Mouse (Mus musculus) liver, adult 2 months (tissue): Measurements from ENCODE around the gene Tsku.

Source experiments
- CTCF ChIP-seq: fragments of 200-500 bp; IDR thresholded peaks from 2 replicates; pipeline ENCODE4 v1.5.1; 2011; ENCODE audit warnings: low read depth, low read length, control low read depth
- POLR2A ChIP-seq: fragments of 200-500 bp; IDR thresholded peaks from 2 replicates; pipeline ENCODE4 v1.6.1; 2011; ENCODE audit warnings: low read length, control low read depth; ENCODE audit not compliant: insufficient read depth; ENCODE audit errors: extremely low read depth

- no peak for TF ChIP-seq CTCF
- no peak for TF ChIP-seq POLR2A
Measured at GRCm38 (mm10) chr7:98340343-98340742, 20.8 kb downstream of the Tsku start.
